Mouse (Mus musculus): ENCODE measurements around the gene Bloc1s5.

The Bloc1s5 gene

GRCm38 (mm10) chr13:38573281-38573680, 61.6 kb downstream of the Bloc1s5 start:
- no peak for DNase-seq (ENCODE audit: low spot score)

- peak; percentile 14 for DNase-seq (ENCODE audit: low spot score)
These were observed 69.7 kb downstream of the Bloc1s5 start for GRCm38 (mm10) chr13:38565245-38565644.

GRCm38 (mm10) chr13:38554611-38555010, 80.3 kb downstream of the Bloc1s5 start:
- DNase-seq (ENCODE audit: low spot score) = peak; percentile 33

- DNase-seq (ENCODE audit: low spot score) = no peak
These were observed 80.7 kb downstream of the Bloc1s5 start for GRCm38 (mm10) chr13:38554210-38554609.

- no peak for DNase-seq (ENCODE audit: low spot score)
These were observed 86.2 kb downstream of the Bloc1s5 start for GRCm38 (mm10) chr13:38548681-38549080.

GRCm38 (mm10) chr13:38547717-38548116, 87.2 kb downstream of the Bloc1s5 start:
- DNase-seq (ENCODE audit: low spot score) = no peak

GRCm38 (mm10) chr13:38546754-38547153, 88.2 kb downstream of the Bloc1s5 start:
- no peak for DNase-seq (ENCODE audit: low spot score)

- DNase-seq (ENCODE audit: low spot score) = no peak
These were observed 89.4 kb downstream of the Bloc1s5 start for GRCm38 (mm10) chr13:38545460-38545859.

GRCm38 (mm10) chr13:38544769-38545445, 90.0 kb downstream of the Bloc1s5 start:
- DNase-seq (ENCODE audit: low spot score) = no peak

GRCm38 (mm10) chr13:38543455-38544125, 91.3 kb downstream of the Bloc1s5 start:
- DNase-seq (ENCODE audit: low spot score) = no peak
